Comparison of ENCODE assay signal across 7 mouse cellular contexts in the genomic region with DNA sequence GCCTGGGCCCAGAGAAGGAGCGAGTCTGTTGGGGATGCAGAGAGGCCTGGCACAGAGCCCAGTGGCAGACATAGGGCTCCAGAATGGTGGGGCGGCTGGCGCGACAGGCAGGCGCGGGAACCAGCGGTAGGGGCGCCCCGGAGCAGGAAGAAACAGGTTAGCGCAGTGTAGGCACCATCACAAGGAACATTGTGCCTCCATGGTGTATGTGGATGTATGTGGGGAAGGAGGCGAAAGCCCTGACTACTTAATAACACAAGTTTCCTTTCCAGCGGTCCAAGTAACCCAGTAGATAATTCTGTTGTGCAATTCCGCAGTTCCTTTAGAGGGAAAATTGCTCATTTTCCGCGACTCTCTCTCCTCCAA. TPM values are rescaled to one million over a fixed set of nuclear protein-coding genes. Genes with fewer than 3 reads are reported as not detected.
DNase-seq lines count a peak whose midpoint lies in the region; ATAC-seq and TF ChIP-seq lines count a peak whose summit lies in the region.
"Not testable (repeated sequence)": the region's sequence is repeated elsewhere in the genome, so short reads cannot be mapped to it uniquely, and the experiment has no call there.

No protein-coding gene starts in this region.

- intact Hi-C loops in gastrocnemius, adult 2 months (cut with DNase I), result loop anchor here (2.0 kb wide), 1 partner anchor 118 kb away; no protein-coding TSS in a partner anchor

- peak overlapping the region; percentile 86 for H3K27ac ChIP-seq in embryonic facial prominence, embryonic 12.5 days
- H3K27ac ChIP-seq in gastrocnemius, adult 2 months, result peak overlapping the region; percentile 89
- peak overlapping the region; percentile 90 for H3K27ac ChIP-seq in hindbrain, embryonic 15.5 days (replicated peaks)
- peak overlapping the region; percentile 93 for H3K27ac ChIP-seq in limb, embryonic 12.5 days
- peak overlapping the region; percentile 87 for H3K27ac ChIP-seq in macrophage
- peak overlapping the region; percentile 79 for H3K27ac ChIP-seq in neural tube, embryonic 14.5 days (ENCODE audit: low read depth, low read length)

- peak overlapping the region; percentile 42 for H3K4me3 ChIP-seq in embryonic facial prominence, embryonic 12.5 days
- H3K4me3 ChIP-seq in gastrocnemius, adult 2 months, result peak overlapping the region; percentile 77
- H3K4me3 ChIP-seq in hindbrain, embryonic 15.5 days, result peak overlapping the region; percentile 52
- H3K4me3 ChIP-seq in limb, embryonic 12.5 days (replicated peaks), result peak overlapping the region; percentile 49
- H3K4me3 ChIP-seq in macrophage (ENCODE audit: inconsistent target), result peak overlapping the region; percentile 92
- H3K4me3 ChIP-seq in neural tube, embryonic 14.5 days (ENCODE audit: low read depth, low read length), result peak overlapping the region; percentile 38

- peak; percentile 76 for DNase-seq in NIH3T3 (ENCODE audit: low read depth)
- not testable (repeated sequence) for DNase-seq in gastrocnemius, adult 2 months

- H3K9me3 ChIP-seq in embryonic facial prominence, embryonic 12.5 days; hindbrain, embryonic 15.5 days; limb, embryonic 12.5 days; neural tube, embryonic 14.5 days (ENCODE audit: control insufficient read depth, low read length): not testable (repeated sequence)

- under 1% methylated on average over 15 of the region's 15 CpGs for WGBS in embryonic facial prominence, embryonic 12.5 days
- WGBS in hindbrain, embryonic 15.5 days, result under 1% methylated on average over 15 of the region's 15 CpGs
- WGBS in limb, embryonic 12.5 days, result under 1% methylated on average over 14 of the region's 15 CpGs
- WGBS in macrophage (ENCODE audit: missing documents), result 2% methylated on average over 9 of the region's 15 CpGs
- WGBS in neural tube, embryonic 14.5 days, result 0% methylated on average over 14 of the region's 15 CpGs

- H3K9ac ChIP-seq in embryonic facial prominence, embryonic 12.5 days, result peak overlapping the region; percentile 62
- H3K9ac ChIP-seq in hindbrain, embryonic 15.5 days, result peak overlapping the region; percentile 46
- H3K9ac ChIP-seq in limb, embryonic 12.5 days (replicated peaks), result peak overlapping the region; percentile 56
- H3K9ac ChIP-seq in neural tube, embryonic 14.5 days (replicated peaks; ENCODE audit: low read depth, low read length), result peak overlapping the region; percentile 41; the same call in 1 of the 2 replicates

- peak; percentile 96 for ATAC-seq in embryonic facial prominence, embryonic 12.5 days (ENCODE audit: insufficient number of reproducible peaks, insufficient read depth, low FRiP score, low TSS enrichment)
- ATAC-seq in hindbrain, embryonic 15.5 days (ENCODE audit: low FRiP score, low read depth), result peak; percentile 97
- peak; percentile 95 for ATAC-seq in limb, embryonic 12.5 days (ENCODE audit: insufficient number of reproducible peaks, insufficient read depth, low FRiP score, low TSS enrichment, low read depth)
- ATAC-seq in neural tube, embryonic 14.5 days (ENCODE audit: low read depth), result peak; percentile 98

- H3K4me1 ChIP-seq in embryonic facial prominence, embryonic 12.5 days; hindbrain, embryonic 15.5 days (replicated peaks); limb, embryonic 12.5 days (replicated peaks); neural tube, embryonic 14.5 days (ENCODE audit: control insufficient read depth, insufficient read depth, low read length): not testable (repeated sequence)

- H3K36me3 ChIP-seq in embryonic facial prominence, embryonic 12.5 days; hindbrain, embryonic 15.5 days; limb, embryonic 12.5 days; macrophage (ENCODE audit: inconsistent target); neural tube, embryonic 14.5 days (ENCODE audit: control insufficient read depth, insufficient read depth, low read length): not testable (repeated sequence)

- not testable (repeated sequence) for H3K27me3 ChIP-seq in embryonic facial prominence, embryonic 12.5 days; hindbrain, embryonic 15.5 days; limb, embryonic 12.5 days; neural tube, embryonic 14.5 days (ENCODE audit: control insufficient read depth, insufficient read depth, low read length)

- peak; percentile 48; the same call in 1 of the 2 replicates for TF ChIP-seq CTCF in gastrocnemius, adult 2 months (IDR thresholded peaks at IDR 0.05)

- H3K4me2 ChIP-seq in embryonic facial prominence, embryonic 12.5 days (replicated peaks), result peak overlapping the region; percentile 65
- peak overlapping the region; percentile 61 for H3K4me2 ChIP-seq in hindbrain, embryonic 15.5 days
- H3K4me2 ChIP-seq in limb, embryonic 12.5 days, result peak overlapping the region; percentile 69
- peak overlapping the region; percentile 56 for H3K4me2 ChIP-seq in neural tube, embryonic 14.5 days (ENCODE audit: low read depth, low read length)

- H3K79me2 ChIP-seq in macrophage (ENCODE audit: inconsistent target), result peaks cover 49% of the 10 kb centered on the region

RNA-seq across cellular contexts. Expression of gene Gm49342, which starts 0.3 kb away (rescaled TPM):
- polyA plus RNA-seq in embryonic facial prominence, embryonic 12.5 days (2016; fragmentation: Nextera tagmentation; extraction: Ambion mirVana), result not detected in 2 replicates
- 1 to 10 TPM; 2.9 to 7.8 TPM for total RNA-seq in gastrocnemius, adult 2 months (2021)
- not detected in 2 replicates for polyA plus RNA-seq in hindbrain, embryonic 15.5 days (2015; fragmentation: Nextera tagmentation; extraction: Ambion mirVana)
- not detected in 2 replicates for polyA plus RNA-seq in limb, embryonic 12.5 days (2016; fragmentation: Nextera tagmentation; extraction: Ambion mirVana)
- total RNA-seq in macrophage (2018; cell fraction: chromatin; rRNA removed), result 100 to 1,000 TPM in 4 of 26 experiments, 10 to 100 TPM in 21, 1 to 10 TPM in 1; 9.3 to 149 (median 66.7) TPM
- 100 to 1,000 TPM; 115 to 754 (median 414) TPM for total RNA-seq in macrophage (2018; cell fraction: cytosol; rRNA removed)
- total RNA-seq in macrophage (2018; cell fraction: nucleus; rRNA removed), result 100 to 1,000 TPM in 8 of 26 experiments, 10 to 100 TPM in 13, 1 to 10 TPM in 1, not detected in 4; 5.0 to 237 (median 44.2) TPM
- polyA plus RNA-seq in macrophage (2018), result 224 to 377 TPM (median 317 TPM) in 3 replicates
- not detected in 2 replicates for polyA plus RNA-seq in neural tube, embryonic 14.5 days (2014; fragmentation: Nextera tagmentation; extraction: Ambion mirVana)

RNA-seq across cellular contexts. Expression of gene Pnp2, which starts 11.1 kb away (rescaled TPM):
- polyA plus RNA-seq in embryonic facial prominence, embryonic 12.5 days (2016; fragmentation: Nextera tagmentation; extraction: Ambion mirVana), result 0.29 TPM in 1 of 2 replicates, not detected in the other
- total RNA-seq in gastrocnemius, adult 2 months (2021), result under 1 TPM in 1 of 2 experiments, not detected in 1; 0.47 TPM
- 0.79 and 0.82 TPM in 2 replicates for polyA plus RNA-seq in hindbrain, embryonic 15.5 days (2015; fragmentation: Nextera tagmentation; extraction: Ambion mirVana)
- 0.74 and 0.78 TPM in 2 replicates for polyA plus RNA-seq in limb, embryonic 12.5 days (2016; fragmentation: Nextera tagmentation; extraction: Ambion mirVana)
- total RNA-seq in macrophage (2018; cell fraction: chromatin; rRNA removed), result 10 to 100 TPM in 4 of 26 experiments, 1 to 10 TPM in 18, under 1 TPM in 1, not detected in 3; 0.82 to 12.5 (median 4.5) TPM
- 10 to 100 TPM in 1 of 26 experiments, 1 to 10 TPM in 14, under 1 TPM in 11; 0.36 to 11.4 (median 4.0) TPM for total RNA-seq in macrophage (2018; cell fraction: cytosol; rRNA removed)
- total RNA-seq in macrophage (2018; cell fraction: nucleus; rRNA removed), result 10 to 100 TPM in 7 of 26 experiments, 1 to 10 TPM in 18, not detected in 1; 1.2 to 14.2 (median 4.2) TPM
- polyA plus RNA-seq in macrophage (2018), result 0.75 to 1.5 TPM (median 1.2 TPM) in 3 replicates
- polyA plus RNA-seq in neural tube, embryonic 14.5 days (2014; fragmentation: Nextera tagmentation; extraction: Ambion mirVana), result 0.46 and 0.51 TPM in 2 replicates

RNA-seq across cellular contexts. Expression of gene Pnp, which starts 13.8 kb away (rescaled TPM):
- polyA plus RNA-seq in embryonic facial prominence, embryonic 12.5 days (2016; fragmentation: Nextera tagmentation; extraction: Ambion mirVana), result 48.8 and 49.9 TPM in 2 replicates
- total RNA-seq in gastrocnemius, adult 2 months (2021), result 1 to 10 TPM; 3.6 to 5.9 TPM
- polyA plus RNA-seq in hindbrain, embryonic 15.5 days (2015; fragmentation: Nextera tagmentation; extraction: Ambion mirVana), result 22.1 and 25.5 TPM in 2 replicates
- 61.5 and 67.2 TPM in 2 replicates for polyA plus RNA-seq in limb, embryonic 12.5 days (2016; fragmentation: Nextera tagmentation; extraction: Ambion mirVana)
- 100 to 1,000 TPM in 20 of 26 experiments, 10 to 100 TPM in 6; 59.3 to 486 (median 206) TPM for total RNA-seq in macrophage (2018; cell fraction: chromatin; rRNA removed)
- total RNA-seq in macrophage (2018; cell fraction: cytosol; rRNA removed), result 1,000 to 10,000 TPM in 1 of 26 experiments, 100 to 1,000 TPM in 25; 145 to 1,031 (median 495) TPM
- 100 to 1,000 TPM; 115 to 714 (median 460) TPM for total RNA-seq in macrophage (2018; cell fraction: nucleus; rRNA removed)
- polyA plus RNA-seq in macrophage (2018), result 39.2 to 329 TPM (median 249 TPM) in 3 replicates
- 15.4 and 22.8 TPM in 2 replicates for polyA plus RNA-seq in neural tube, embryonic 14.5 days (2014; fragmentation: Nextera tagmentation; extraction: Ambion mirVana)

RNA-seq across cellular contexts. Expression of gene Pip4p1, which starts 14.0 kb away (rescaled TPM):
- 54.5 and 57.6 TPM in 2 replicates for polyA plus RNA-seq in embryonic facial prominence, embryonic 12.5 days (2016; fragmentation: Nextera tagmentation; extraction: Ambion mirVana)
- total RNA-seq in gastrocnemius, adult 2 months (2021), result 10 to 100 TPM; 16.2 to 16.6 TPM
- 92.4 and 107 TPM in 2 replicates for polyA plus RNA-seq in hindbrain, embryonic 15.5 days (2015; fragmentation: Nextera tagmentation; extraction: Ambion mirVana)
- 58.7 and 59.1 TPM in 2 replicates for polyA plus RNA-seq in limb, embryonic 12.5 days (2016; fragmentation: Nextera tagmentation; extraction: Ambion mirVana)
- 100 to 1,000 TPM in 24 of 26 experiments, 10 to 100 TPM in 2; 81.0 to 269 (median 166) TPM for total RNA-seq in macrophage (2018; cell fraction: chromatin; rRNA removed)
- total RNA-seq in macrophage (2018; cell fraction: cytosol; rRNA removed), result 100 to 1,000 TPM in 17 of 26 experiments, 10 to 100 TPM in 9; 54.4 to 124 (median 104) TPM
- 100 to 1,000 TPM; 107 to 285 (median 147) TPM for total RNA-seq in macrophage (2018; cell fraction: nucleus; rRNA removed)
- 52.7 to 128 TPM (median 76.1 TPM) in 3 replicates for polyA plus RNA-seq in macrophage (2018)
- 68.4 and 98.6 TPM in 2 replicates for polyA plus RNA-seq in neural tube, embryonic 14.5 days (2014; fragmentation: Nextera tagmentation; extraction: Ambion mirVana)

RNA-seq across cellular contexts. Expression of gene Apex1, which starts 19.9 kb away (rescaled TPM):
- polyA plus RNA-seq in embryonic facial prominence, embryonic 12.5 days (2016; fragmentation: Nextera tagmentation; extraction: Ambion mirVana), result 320 and 335 TPM in 2 replicates
- 10 to 100 TPM; 28.0 to 28.1 TPM for total RNA-seq in gastrocnemius, adult 2 months (2021)
- 172 and 178 TPM in 2 replicates for polyA plus RNA-seq in hindbrain, embryonic 15.5 days (2015; fragmentation: Nextera tagmentation; extraction: Ambion mirVana)
- polyA plus RNA-seq in limb, embryonic 12.5 days (2016; fragmentation: Nextera tagmentation; extraction: Ambion mirVana), result 350 and 374 TPM in 2 replicates
- 10 to 100 TPM in 1 of 26 experiments, 1 to 10 TPM in 25; 1.3 to 13.7 (median 4.0) TPM for total RNA-seq in macrophage (2018; cell fraction: chromatin; rRNA removed)
- total RNA-seq in macrophage (2018; cell fraction: cytosol; rRNA removed), result 10 to 100 TPM; 14.0 to 29.3 (median 21.1) TPM
- 10 to 100 TPM in 5 of 26 experiments, 1 to 10 TPM in 21; 3.2 to 20.0 (median 6.8) TPM for total RNA-seq in macrophage (2018; cell fraction: nucleus; rRNA removed)
- 33.4 to 83.1 TPM (median 37.9 TPM) in 3 replicates for polyA plus RNA-seq in macrophage (2018)
- 166 and 180 TPM in 2 replicates for polyA plus RNA-seq in neural tube, embryonic 14.5 days (2014; fragmentation: Nextera tagmentation; extraction: Ambion mirVana)

Comparison
In these comparisons a context has a peak if more than half of its experiments do, and no peak if none do; other contexts are left out.
1. H3K4me3 ChIP-seq: peak in every context shown above with its lines; median percentile 92 in macrophage; 77 in gastrocnemius, adult 2 months; 52 in hindbrain, embryonic 15.5 days; 49 in limb, embryonic 12.5 days; 42 in embryonic facial prominence, embryonic 12.5 days; 38 in neural tube, embryonic 14.5 days.
2. RNA of gene Gm49342, which starts 0.3 kb away (polyA plus RNA-seq): 224 to 377 TPM in macrophage; not detected in embryonic facial prominence, embryonic 12.5 days, not detected in hindbrain, embryonic 15.5 days, not detected in limb, embryonic 12.5 days and not detected in neural tube, embryonic 14.5 days; every median in the first group is over 100 times any median in the second.
3. Peak in every context shown above with its lines, with median percentiles within 50 percentile points of each other: ATAC-seq, H3K27ac ChIP-seq, H3K4me2 ChIP-seq and H3K9ac ChIP-seq.